Mouse (Mus musculus) embryonic facial prominence, embryonic 11.5 days (tissue): Measurements from ENCODE around the gene Chn2. TPM values are rescaled to one million over a fixed set of nuclear protein-coding genes. Genes with fewer than 3 reads are reported as not detected.

Experiments used
- ATAC-seq: fragments of 200-750 bp; cut with Nextera tagmentation; replicated peaks from 2 replicates; pipeline ENCODE4 v1.8.0; 2017; ENCODE audit warnings: low read depth; ENCODE audit not compliant: insufficient number of reproducible peaks, low FRiP score, low TSS enrichment
- DNase-seq: peaks from one replicate; pipeline ENCODE4 v3.0.0-alpha.2; 2015; ENCODE audit warnings: low spot score
- H3K27ac ChIP-seq: fragments of 300-500 bp; sonication (generic); replicated peaks from 2 replicates; pipeline ENCODE4 v1.5.1; 2014; ENCODE audit warnings: mild to moderate bottlenecking, low read depth, low read length, control low read depth
- H3K27me3 ChIP-seq: fragments of 300-500 bp; sonication (generic); 2 replicates; pipeline ENCODE4 v1.6.1; 2014; ENCODE audit warnings: mild to moderate bottlenecking, low read length, moderate library complexity, mixed read lengths; ENCODE audit not compliant: control insufficient read depth, insufficient read depth
- H3K36me3 ChIP-seq: fragments of 300-500 bp; sonication (generic); replicated peaks from 2 replicates; pipeline ENCODE4 v1.6.1; 2014; ENCODE audit warnings: low read depth, mild to moderate bottlenecking, low read length, moderate library complexity, mixed read lengths; ENCODE audit not compliant: control insufficient read depth, insufficient read depth
- H3K4me1 ChIP-seq: fragments of 300-500 bp; sonication (generic); 2 replicates; pipeline ENCODE4 v1.6.1; 2014; ENCODE audit warnings: low read length, mixed read lengths; ENCODE audit not compliant: control insufficient read depth, insufficient read depth
- H3K4me2 ChIP-seq: fragments of 300-500 bp; sonication (generic); 2 replicates; pipeline ENCODE4 v1.6.1; 2014; ENCODE audit warnings: low read depth, mild to moderate bottlenecking, control low read depth, low read length, moderate library complexity
- H3K4me3 ChIP-seq: fragments of 300-500 bp; sonication (generic); 2 replicates; pipeline ENCODE4 v1.5.1; 2014; ENCODE audit warnings: low read depth, low read length, control low read depth
- H3K9ac ChIP-seq: fragments of 300-500 bp; sonication (generic); replicated peaks from 2 replicates; pipeline ENCODE4 v1.6.1; 2014; ENCODE audit warnings: mild to moderate bottlenecking, control low read depth, low read length
- H3K9me3 ChIP-seq: fragments of 300-500 bp; sonication (generic); replicated peaks from 2 replicates; pipeline ENCODE4 v1.6.1; 2016; ENCODE audit warnings: mild to moderate bottlenecking, low read length, inconsistent platforms, mixed read lengths; ENCODE audit not compliant: control insufficient read depth
- WGBS: fragments of 180-500 bp; shearing (Covaris S2); extraction: QIAGEN DNeasy Blood & Tissue Kit; methylation state at CpG from one replicate; pipeline ENCODE4 v1.1.7; 2014; 5-methylcytosine and 5-hydroxymethylcytosine counted together
- polyA plus RNA-seq: library from polyadenylated mRNA; unstranded; fragments of >200 nt; fragmentation: Nextera tagmentation; extraction: Ambion mirVana; gene quantifications from 2 replicates; pipeline ENCODE4 v1.2.1, GENCODE M21; 2014

Gene Chn2
- polyA plus RNA-seq, 1 experiment from 2014 or later = 14.0 TPM

- H3K4me2 ChIP-seq = no peak overlapping the region
- H3K27ac ChIP-seq = no peak overlapping the region
- no peak overlapping the region for H3K9ac ChIP-seq
- DNase-seq = no peak
- no peaks in the 10 kb centered on the region for H3K4me1 ChIP-seq
- 84% methylated on average over 5 of the region's 5 CpGs for WGBS
- H3K9me3 ChIP-seq = no peaks in the 10 kb centered on the region
- H3K27me3 ChIP-seq = no peaks in the 10 kb centered on the region
- no peaks in the 10 kb centered on the region for H3K36me3 ChIP-seq
- no peak overlapping the region for H3K4me3 ChIP-seq
- no peak for ATAC-seq
Measured at GRCm38 (mm10) chr6:54341133-54341532, 301.8 kb downstream of the Chn2 start.

- Histone ChIP-seq H3K36me3 (no peaks in the 10 kb centered on the region), H3K4me3 (no peak overlapping the region), H3K27me3 (no peaks in the 10 kb centered on the region), H3K4me2 (no peak overlapping the region), H3K27ac (no peak overlapping the region), H3K9me3 (no peaks in the 10 kb centered on the region), H3K4me1 (no peaks in the 10 kb centered on the region), H3K9ac (no peak overlapping the region)
- WGBS = 86% methylated on average over 10 of the region's 10 CpGs
- DNase-seq = no peak
- no peak for ATAC-seq
Measured at GRCm38 (mm10) chr6:54342223-54342622, 302.9 kb downstream of the Chn2 start.

Other genes with a start within 250 kb of the Chn2 start
- gene Tril, start 218.7 kb upstream of the Chn2 start, polyA plus RNA-seq = 36.0 and 39.7 TPM in 2 replicates
- gene Cpvl, start 60.9 kb upstream of the Chn2 start, polyA plus RNA-seq = 0.18 TPM in 1 of 2 replicates, not detected in the other